In genomic region chr6:102515231-102515630, GRCm38 (mm10) we compare ENCODE assay signal across 30 mouse cellular contexts. TPM values are rescaled to one million over a fixed set of nuclear protein-coding genes. Genes with fewer than 3 reads are reported as not detected.
DNase-seq lines count a peak whose midpoint lies in the region; ATAC-seq lines count a peak whose summit lies in the region.
"Had no signal": no experiment of that assay in that cellular context is flagged by ENCODE, and none has a peak within 500 bp of the region (broad histone marks: within the 10 kb centered on the region; RNA-seq: fewer than 3 reads in every experiment).

No protein-coding gene starts in this region.

- DNase-seq in forebrain, embryonic 14.5 days (ENCODE audit: low spot score): peak; percentile 3
- DNase-seq in layer of hippocampus, adult 9-11 months: peak; percentile 9
- no peak for DNase-seq in layer of hippocampus, adult 18-20 months (ENCODE audit: low spot score in 2 of 2)
- DNase-seq in Muller cell, postnatal 12 days (ENCODE audit: inconsistent ontology term): peak; percentile 25
- DNase-seq: adrenal gland, postnatal 14 days; cerebellum, adult 8-10 months; cerebellum, postnatal 25 days; gastrocnemius, postnatal 25 days; heart, adult 18-20 months; heart, postnatal 36 days; kidney, adult 18-20 months; kidney, postnatal 25 days; right cerebral cortex, postnatal 25 days; thymus, adult 18-20 months; thymus, postnatal 25 days had no signal

- no peak overlapping the region for H3K4me2 ChIP-seq in forebrain, embryonic 14.5 days (ENCODE audit: low read length)
- no peak overlapping the region for H3K4me2 ChIP-seq in forebrain, embryonic 12.5 days
- no peak overlapping the region for H3K4me2 ChIP-seq in neural tube, embryonic 15.5 days
- H3K4me2 ChIP-seq: heart, embryonic 11.5 days; hindbrain, embryonic 15.5 days; kidney, embryonic 15.5 days; limb, embryonic 13.5 days; liver, embryonic 11.5 days; lung, embryonic 15.5 days; midbrain, embryonic 12.5 days had no signal

- H3K27me3 ChIP-seq in forebrain, embryonic 14.5 days (replicated peaks; ENCODE audit: control insufficient read depth, insufficient read depth, low read length): no peaks in the 10 kb centered on the region
- no peaks in the 10 kb centered on the region for H3K27me3 ChIP-seq in forebrain, embryonic 12.5 days
- no peaks in the 10 kb centered on the region for H3K27me3 ChIP-seq in neural tube, embryonic 15.5 days (replicated peaks)
- H3K27me3 ChIP-seq: hindbrain, embryonic 15.5 days; kidney, embryonic 15.5 days; limb, embryonic 13.5 days; lung, embryonic 15.5 days; midbrain, embryonic 12.5 days; Patski had no signal

- no peaks in the 10 kb centered on the region for H3K9me3 ChIP-seq in forebrain, embryonic 14.5 days (replicated peaks; ENCODE audit: control insufficient read depth, low read length)
- H3K9me3 ChIP-seq in forebrain, embryonic 12.5 days: no peaks in the 10 kb centered on the region
- no peaks in the 10 kb centered on the region for H3K9me3 ChIP-seq in neural tube, embryonic 15.5 days (replicated peaks)
- H3K9me3 ChIP-seq: hindbrain, embryonic 15.5 days; kidney, embryonic 15.5 days; limb, embryonic 13.5 days; lung, embryonic 15.5 days; midbrain, embryonic 12.5 days had no signal

- H3K4me1 ChIP-seq in forebrain, embryonic 14.5 days (ENCODE audit: control insufficient read depth, insufficient read depth, low read length): 0 out of 2 replicates have a peak, but pooled peaks cover 2% of the 10 kb centered on the region
- H3K4me1 ChIP-seq in forebrain, embryonic 12.5 days: peaks cover 3% of the 10 kb centered on the region; the same call in 1 of the 2 replicates
- no peaks in the 10 kb centered on the region; the same call in 1 of the 2 replicates for H3K4me1 ChIP-seq in neural tube, embryonic 15.5 days
- H3K4me1 ChIP-seq: kidney, embryonic 15.5 days; limb, embryonic 13.5 days; lung, embryonic 15.5 days had no signal

- no peak for ATAC-seq in forebrain, embryonic 14.5 days
- no peak for ATAC-seq in forebrain, embryonic 12.5 days (ENCODE audit: low FRiP score)
- ATAC-seq in neural tube, embryonic 15.5 days (ENCODE audit: low FRiP score): peak; percentile 87
- ATAC-seq in granulocyte monocyte progenitor cell, adult 5-6 weeks (replicated peaks; ENCODE audit: poor library complexity, severe bottlenecking): no peak
- ATAC-seq: Patski had no signal

- no peak overlapping the region for H3K27ac ChIP-seq in forebrain, embryonic 14.5 days (ENCODE audit: low read depth, low read length)
- no peak overlapping the region for H3K27ac ChIP-seq in forebrain, embryonic 12.5 days
- peak overlapping the region; percentile 33; the same call in 1 of the 2 replicates for H3K27ac ChIP-seq in neural tube, embryonic 15.5 days (replicated peaks)
- H3K27ac ChIP-seq: hindbrain, embryonic 15.5 days; kidney, embryonic 15.5 days; limb, embryonic 13.5 days; lung, embryonic 15.5 days; midbrain, embryonic 12.5 days had no signal

- no peak overlapping the region for H3K4me3 ChIP-seq in forebrain, embryonic 14.5 days (ENCODE audit: low read depth, low read length)
- no peak overlapping the region for H3K4me3 ChIP-seq in forebrain, embryonic 12.5 days (replicated peaks)
- H3K4me3 ChIP-seq in neural tube, embryonic 15.5 days (replicated peaks): no peak overlapping the region
- H3K4me3 ChIP-seq: hindbrain, embryonic 15.5 days; kidney, embryonic 15.5 days; layer of hippocampus, adult 2 months; limb, embryonic 13.5 days; lung, embryonic 15.5 days; midbrain, embryonic 12.5 days had no signal

- H3K9ac ChIP-seq in forebrain, embryonic 14.5 days (ENCODE audit: low read length): no peak overlapping the region
- no peak overlapping the region for H3K9ac ChIP-seq in forebrain, embryonic 12.5 days
- no peak overlapping the region for H3K9ac ChIP-seq in neural tube, embryonic 15.5 days (replicated peaks)
- H3K9ac ChIP-seq: hindbrain, embryonic 15.5 days; kidney, embryonic 15.5 days; limb, embryonic 13.5 days; lung, embryonic 15.5 days; midbrain, embryonic 12.5 days had no signal

- no peaks in the 10 kb centered on the region for H3K36me3 ChIP-seq in forebrain, embryonic 14.5 days (ENCODE audit: control insufficient read depth, insufficient read depth, low read length)
- H3K36me3 ChIP-seq in forebrain, embryonic 12.5 days (replicated peaks): no peaks in the 10 kb centered on the region
- H3K36me3 ChIP-seq in neural tube, embryonic 15.5 days: no peaks in the 10 kb centered on the region
- H3K36me3 ChIP-seq: G1E; hindbrain, embryonic 15.5 days; kidney, embryonic 15.5 days; limb, embryonic 13.5 days; lung, embryonic 15.5 days; midbrain, embryonic 12.5 days had no signal

- WGBS in forebrain, embryonic 14.5 days: 79% methylated on average over 2 of the region's 2 CpGs
- WGBS in forebrain, embryonic 12.5 days: 78% methylated on average over 2 of the region's 2 CpGs
- WGBS in neural tube, embryonic 15.5 days: 58% methylated on average over 2 of the region's 2 CpGs

RNA-seq across cellular contexts. Expression of gene Cntn3, which starts 57.7 kb away (rescaled TPM):
- 1.1 and 1.5 TPM in 2 replicates for polyA plus RNA-seq in forebrain, embryonic 14.5 days (2014; fragmentation: Nextera tagmentation; extraction: Ambion mirVana)
- 1.1 TPM in 2 replicates for polyA plus RNA-seq in forebrain, embryonic 12.5 days (2016; fragmentation: Nextera tagmentation; extraction: Ambion mirVana)
- total RNA-seq in layer of hippocampus, adult 18-20 months (2021): 10 to 100 TPM; 11.2 to 12.1 TPM
- polyA plus RNA-seq in neural tube, embryonic 15.5 days (2015; fragmentation: Nextera tagmentation; extraction: Ambion mirVana): 3.5 and 3.7 TPM in 2 replicates
- not detected in 2 replicates for total RNA-seq in granulocyte monocyte progenitor cell, adult 5-6 weeks (2014; fragmentation: Nextera tagmentation)
- total RNA-seq in granulocyte monocyte progenitor cell, adult 5-6 weeks (2017): not detected in 2 replicates
- total RNA-seq: G1E; gastrocnemius, adult 18-20 months; gastrocnemius, postnatal 25 days; megakaryocyte, adult 5-6 weeks had no signal
- polyA plus RNA-seq: G1E had no signal

Comparison
In these comparisons a context has a peak if more than half of its experiments do, and no peak if none do; other contexts are left out.
1. DNase-seq: peak in forebrain, embryonic 14.5 days (single experiment), layer of hippocampus, adult 9-11 months (single experiment) and Muller cell, postnatal 12 days (single experiment); none in layer of hippocampus, adult 18-20 months (0 of 2).